Mouse (Mus musculus): Measurements from ENCODE around the gene Megf9.

GRCm38 (mm10) chr4:70544390-70544789, 9.6 kb upstream of the Megf9 start:
- no peak for TF ChIP-seq POLR2A (IDR thresholded peaks at IDR 0.05; ENCODE audit: borderline replicate concordance, control insufficient read depth, low read depth, low read length)
- TF ChIP-seq CTCF (IDR thresholded peaks at IDR 0.05; ENCODE audit: control insufficient read depth, insufficient read depth, low read length) = no peak
